Mouse (Mus musculus) 3T3-L1 (cell line): Measurements from ENCODE around the gene Sigmar1.
"Not testable (repeated sequence)": the region's sequence is repeated elsewhere in the genome, so short reads cannot be mapped to it uniquely, and the experiment has no call there.

ENCODE experiments used
- DNase-seq: peaks from one replicate; pipeline ENCODE4 v3.0.0-alpha.2; 2015; ENCODE audit warnings: low read depth, low spot score

Sigmar1 gene

GRCm38 (mm10) chr4:41755338-41756305 is at the start of gene Sigmar1:
TSS of gene Sigmar1 (minus strand) at chr4:41756157.
- peak; percentile 91 for DNase-seq

GRCm38 (mm10) chr4:41783197-41783596 is 27.2 kb upstream of the Sigmar1 start:
- DNase-seq = not testable (repeated sequence)

GRCm38 (mm10) chr4:41782711-41783110 is 26.8 kb upstream of the Sigmar1 start:
- not testable (repeated sequence) for DNase-seq

GRCm38 (mm10) chr4:41781748-41782485 is 26.0 kb upstream of the Sigmar1 start:
- DNase-seq = not testable (repeated sequence)

GRCm38 (mm10) chr4:41781271-41781670 is 25.3 kb upstream of the Sigmar1 start:
- not testable (repeated sequence) for DNase-seq

GRCm38 (mm10) chr4:41775840-41776239 is 19.9 kb upstream of the Sigmar1 start:
- DNase-seq = not testable (repeated sequence)

- not testable (repeated sequence) for DNase-seq
Measured at GRCm38 (mm10) chr4:41774506-41774905, 18.5 kb upstream of the Sigmar1 start.

- DNase-seq = peak; percentile 47
Measured at GRCm38 (mm10) chr4:41774002-41774401, 18.0 kb upstream of the Sigmar1 start, which contains the start of gene Ccl27a. TSS of gene Ccl27a (minus strand) at chr4:41774247.

GRCm38 (mm10) chr4:41773502-41773901 is 17.5 kb upstream of the Sigmar1 start:
- not testable (repeated sequence) for DNase-seq

GRCm38 (mm10) chr4:41772946-41773345 is 17.0 kb upstream of the Sigmar1 start:
- DNase-seq = not testable (repeated sequence)

- DNase-seq = not testable (repeated sequence)
Measured at GRCm38 (mm10) chr4:41767301-41767700, 11.3 kb upstream of the Sigmar1 start.

- DNase-seq = not testable (repeated sequence)
Measured at GRCm38 (mm10) chr4:41763176-41763575, 7.2 kb upstream of the Sigmar1 start.

GRCm38 (mm10) chr4:41762688-41763114 is 6.7 kb upstream of the Sigmar1 start:
- peak; percentile 90 for DNase-seq

- peak; percentile 66 for DNase-seq
Measured at GRCm38 (mm10) chr4:41762099-41762687, 6.2 kb upstream of the Sigmar1 start.

- DNase-seq = peak; percentile 54
Measured at GRCm38 (mm10) chr4:41761680-41762079, 5.7 kb upstream of the Sigmar1 start.

GRCm38 (mm10) chr4:41760911-41761310 is 5.0 kb upstream of the Sigmar1 start:
- no peak for DNase-seq

GRCm38 (mm10) chr4:41760288-41760721 is 4.3 kb upstream of the Sigmar1 start:
- DNase-seq = peak; percentile 96

GRCm38 (mm10) chr4:41759656-41760287 is 3.8 kb upstream of the Sigmar1 start:
- DNase-seq = peak; percentile 15

GRCm38 (mm10) chr4:41759206-41759605 is 3.2 kb upstream of the Sigmar1 start:
- peak; percentile 25 for DNase-seq

- no peak for DNase-seq
Measured at GRCm38 (mm10) chr4:41758701-41759100, 2.7 kb upstream of the Sigmar1 start.

- DNase-seq = no peak
Measured at GRCm38 (mm10) chr4:41758021-41758420, 2.1 kb upstream of the Sigmar1 start.
